Mouse (Mus musculus) spleen, adult 2 months (tissue): ENCODE data around the gene Sema3c.

Experiments
- CTCF ChIP-seq: fragments of 200-500 bp; IDR thresholded peaks from 2 replicates; pipeline ENCODE4 v1.5.1; 2011; ENCODE audit warnings: mild to moderate bottlenecking, inconsistent platforms; ENCODE audit not compliant: insufficient read depth, insufficient read length, insufficient replicate concordance; ENCODE audit errors: extremely low read depth
- POLR2A ChIP-seq: fragments of 200-500 bp; IDR thresholded peaks from 2 replicates; pipeline ENCODE4 v1.6.1; 2011; ENCODE audit warnings: low read depth, low read length, inconsistent platforms

- no peak for TF ChIP-seq CTCF
- TF ChIP-seq POLR2A = no peak
Measured at GRCm38 (mm10) chr5:17648865-17649542, 74.9 kb downstream of the Sema3c start.
